Mouse (Mus musculus): Measurements from ENCODE around the gene Dnajb7. TPM values are rescaled to one million over a fixed set of nuclear protein-coding genes. Genes with fewer than 3 reads are reported as not detected.

Gene Dnajb7
- polyA plus RNA-seq, 1 experiment from 2014 or later: 2.0 TPM

DNA sequence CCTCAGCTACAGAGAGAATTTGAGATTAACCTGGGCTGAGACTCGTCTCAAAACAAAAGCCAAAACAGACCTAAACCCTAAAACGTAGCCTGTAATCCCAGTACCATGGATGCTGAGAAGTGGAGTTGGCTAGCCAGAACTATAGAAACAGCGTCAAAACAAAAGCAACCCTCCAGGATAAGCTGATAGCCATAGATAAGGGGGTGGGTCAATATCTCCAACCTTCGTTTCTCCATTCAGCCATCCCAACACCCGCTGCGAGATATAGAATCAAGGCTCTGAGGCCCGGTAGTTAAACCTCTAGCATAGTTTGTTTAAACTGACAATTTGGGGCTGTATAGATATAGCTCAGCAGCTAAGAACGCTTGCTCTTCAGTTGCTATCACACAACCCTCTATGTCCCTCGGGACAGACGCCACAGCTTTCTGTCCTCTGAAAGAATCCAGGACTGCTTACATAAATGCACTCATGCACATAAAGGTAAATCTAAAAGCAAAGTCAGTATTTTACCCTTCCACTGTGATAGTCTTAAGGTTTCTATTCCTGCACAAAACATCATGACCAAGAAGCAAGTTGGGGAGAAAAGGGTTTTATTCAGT is 46.6 kb downstream of the Dnajb7 start:
- 42% methylated on average over 10 of the region's 10 CpGs for WGBS
- no peak overlapping the region for H3K4me3 ChIP-seq

DNA sequence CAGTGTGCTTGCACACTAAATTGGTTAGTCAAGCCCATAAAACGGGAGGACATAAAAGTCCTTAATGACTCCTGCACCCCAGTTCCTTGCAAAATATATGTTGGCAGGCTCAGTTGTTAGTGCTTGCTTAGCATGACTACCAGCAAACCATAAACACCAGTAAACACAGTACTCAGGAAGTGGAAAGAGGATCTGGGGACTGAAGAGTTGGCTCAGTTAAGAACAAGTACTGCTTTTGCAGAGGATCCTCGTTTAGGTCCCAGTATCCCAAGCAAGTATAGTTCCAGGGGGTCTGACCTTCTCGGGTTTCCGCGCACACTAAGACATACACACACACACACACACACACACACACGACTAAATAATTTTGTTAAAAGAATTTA is 47.1 kb downstream of the Dnajb7 start:
- Histone ChIP-seq H3K27ac (no peak overlapping the region), H3K9ac (no peak overlapping the region), H3K4me2 (replicated peaks) (peak overlapping the region; percentile 64), H3K36me3 (peaks cover 24% of the 10 kb centered on the region), H3K4me3 (peak overlapping the region; percentile 60), H3K9me3 (no peaks in the 10 kb centered on the region), H3K4me1 (peaks cover 25% of the 10 kb centered on the region), H3K27me3 (replicated peaks) (no peaks in the 10 kb centered on the region)
- ATAC-seq (ENCODE audit: low FRiP score, low read depth): peak; percentile 73; the same call in 1 of the 2 replicates
- WGBS: 36% methylated on average over 6 of the region's 6 CpGs

More for the DNA sequence above, 46.6 kb downstream of the Dnajb7 start:
- Histone ChIP-seq H3K27me3 (replicated peaks) (no peaks in the 10 kb centered on the region), H3K9ac (no peak overlapping the region), H3K36me3 (peaks cover 29% of the 10 kb centered on the region), H3K27ac (no peak overlapping the region), H3K4me1 (peaks cover 25% of the 10 kb centered on the region), H3K4me2 (replicated peaks) (peak overlapping the region; percentile 64), H3K9me3 (no peaks in the 10 kb centered on the region)
- no peak for ATAC-seq (ENCODE audit: low FRiP score, low read depth)

DNA sequence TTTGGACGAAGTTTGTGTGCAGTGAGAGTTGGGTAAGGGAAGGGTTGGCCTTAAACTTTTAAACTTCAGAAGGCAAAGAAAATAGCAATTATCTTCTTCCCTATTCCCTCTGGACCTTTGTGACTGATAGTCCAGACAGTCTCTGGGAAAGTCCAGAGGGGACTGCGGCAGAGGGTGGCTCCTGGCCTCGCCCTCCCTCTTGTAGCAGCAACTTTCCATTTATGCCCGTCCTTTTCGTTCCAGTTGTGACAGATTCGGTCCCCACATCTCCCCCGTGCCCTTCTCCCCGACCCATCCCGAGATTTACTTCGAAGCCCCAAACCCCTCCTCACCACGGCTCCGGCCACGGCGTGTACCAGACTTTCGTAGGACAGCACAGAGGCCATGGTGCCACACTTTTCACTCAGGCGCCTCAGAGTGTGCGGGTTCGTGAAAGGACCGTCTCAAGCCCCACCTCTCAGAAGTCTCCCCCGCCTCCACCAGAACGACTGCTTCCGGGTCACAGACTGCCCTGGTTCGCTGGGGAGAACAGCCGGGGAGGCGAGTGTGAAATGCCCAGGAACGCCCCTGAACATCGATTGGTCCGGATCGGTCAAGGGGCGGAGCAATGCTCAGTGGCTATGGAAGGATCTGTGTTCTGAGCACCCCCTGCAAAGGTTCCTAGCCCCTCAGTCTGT is 47.6 kb downstream of the Dnajb7 start, which contains the start of gene Slc25a17:
TSS of gene Slc25a17 (minus strand) at position 468 of the 677 bp plus-strand sequence.
- WGBS: 1% methylated on average over 30 of the region's 30 CpGs
- peak within 1 kb of the TSS; percentile 64 for H3K9ac ChIP-seq
- peaks cover 25% of the 10 kb centered on the region for H3K4me1 ChIP-seq
- peak within 1 kb of the TSS; percentile 60 for H3K4me3 ChIP-seq
- H3K9me3 ChIP-seq: no peaks in the 10 kb centered on the region
- peaks cover 19% of the 10 kb centered on the region for H3K36me3 ChIP-seq
- no peaks in the 10 kb centered on the region for H3K27me3 ChIP-seq (replicated peaks)
- H3K27ac ChIP-seq: 0 out of 2 replicates have a peak within 1 kb of the TSS, but pooled peaks have one; percentile 42
- peak within 1 kb of the TSS; percentile 64 for H3K4me2 ChIP-seq (replicated peaks)
- ATAC-seq (ENCODE audit: low FRiP score, low read depth): peak; percentile 99

DNA sequence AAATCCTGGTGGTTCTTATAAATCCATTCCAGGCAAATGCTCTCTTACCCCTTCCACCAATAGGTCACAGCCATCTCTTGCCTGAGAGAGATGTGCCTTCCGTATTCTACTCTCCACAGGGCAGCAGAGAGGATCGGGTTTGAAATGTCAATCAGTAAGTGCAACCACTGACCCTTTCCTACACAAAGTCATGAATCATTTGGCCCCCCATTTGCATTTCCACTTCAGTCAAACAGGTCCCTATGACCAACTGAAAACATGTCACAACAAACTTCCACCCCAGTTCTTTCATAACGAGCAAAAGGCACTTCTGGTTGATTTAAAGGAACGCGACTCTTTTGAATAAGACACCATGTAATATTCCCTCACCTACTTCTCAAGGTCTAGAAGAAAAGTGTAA is 48.7 kb downstream of the Dnajb7 start:
- peaks cover 11% of the 10 kb centered on the region; the same call in 1 of the 2 replicates for H3K36me3 ChIP-seq
- H3K27me3 ChIP-seq (replicated peaks): no peaks in the 10 kb centered on the region
- WGBS: 90% methylated on average over 5 of the region's 5 CpGs
- H3K9ac ChIP-seq: no peak overlapping the region
- H3K4me2 ChIP-seq (replicated peaks): peak overlapping the region; percentile 64
- no peak overlapping the region for H3K27ac ChIP-seq
- no peak for ATAC-seq (ENCODE audit: low FRiP score, low read depth)
- H3K4me1 ChIP-seq: peaks cover 25% of the 10 kb centered on the region
- no peak overlapping the region for H3K4me3 ChIP-seq
- H3K9me3 ChIP-seq: no peaks in the 10 kb centered on the region

DNA sequence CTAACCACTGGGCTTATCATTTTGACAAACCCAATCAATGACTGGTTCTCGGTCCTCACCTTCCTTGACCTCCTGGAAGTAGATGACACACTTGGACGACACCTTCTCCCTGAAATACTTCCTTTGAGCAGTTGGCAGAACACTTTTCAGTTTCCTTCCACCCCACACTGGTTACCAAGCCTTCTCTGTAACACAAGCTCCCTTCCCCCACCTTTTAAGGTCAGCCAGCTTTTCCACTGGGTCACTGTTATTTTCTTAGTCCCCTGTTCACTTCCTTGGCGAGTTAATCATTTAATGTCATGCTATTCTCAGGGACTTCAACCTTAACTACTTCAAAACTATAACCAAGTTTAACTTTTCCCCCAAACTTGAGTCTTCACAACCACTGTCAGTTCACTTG is 49.2 kb downstream of the Dnajb7 start:
- 83% methylated on average over 3 of the region's 3 CpGs for WGBS
- ATAC-seq (ENCODE audit: low FRiP score, low read depth): no peak
- Histone ChIP-seq H3K4me1 (peaks cover 25% of the 10 kb centered on the region), H3K36me3 (peaks cover 8% of the 10 kb centered on the region; the same call in 1 of the 2 replicates), H3K9me3 (no peaks in the 10 kb centered on the region), H3K4me3 (no peak overlapping the region), H3K27ac (no peak overlapping the region), H3K4me2 (replicated peaks) (0 out of 2 replicates have a peak overlapping the region, but pooled peaks have one; percentile 64), H3K9ac (no peak overlapping the region), H3K27me3 (replicated peaks) (no peaks in the 10 kb centered on the region)

DNA sequence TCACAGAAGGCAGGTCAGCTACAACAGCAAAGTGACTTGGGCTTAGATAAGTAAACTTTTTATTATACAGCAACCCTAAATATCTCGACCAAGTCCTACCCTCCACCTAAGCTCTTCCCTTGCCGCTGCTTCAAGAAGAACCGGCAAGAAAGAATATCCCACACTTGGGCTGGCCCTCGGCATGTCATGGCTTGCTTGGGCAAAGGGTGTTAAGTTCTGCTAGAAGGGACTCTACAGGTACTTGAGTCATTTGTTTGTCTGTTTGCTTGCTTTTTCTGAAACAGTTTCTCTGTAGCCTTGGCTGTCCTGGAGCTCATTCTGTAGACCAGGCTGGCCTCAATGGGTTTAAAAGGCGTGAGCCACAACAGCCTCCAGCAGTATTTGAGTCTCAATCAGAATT is 51.2 kb downstream of the Dnajb7 start:
- H3K9ac ChIP-seq: no peak overlapping the region
- H3K27me3 ChIP-seq (replicated peaks): no peaks in the 10 kb centered on the region
- ATAC-seq (ENCODE audit: low FRiP score, low read depth): no peak
- H3K9me3 ChIP-seq: no peaks in the 10 kb centered on the region
- H3K27ac ChIP-seq: no peak overlapping the region
- 19% methylated on average over 5 of the region's 5 CpGs for WGBS
- H3K4me1 ChIP-seq: peaks cover 25% of the 10 kb centered on the region
- H3K4me3 ChIP-seq: no peak overlapping the region
- H3K36me3 ChIP-seq: no peaks in the 10 kb centered on the region
- H3K4me2 ChIP-seq (replicated peaks): no peak overlapping the region

Other genes with a start within 250 kb of the Dnajb7 start
- 26.4 and 30.2 TPM in 2 replicates for gene Mrtfa, start 217.5 kb downstream of the Dnajb7 start, polyA plus RNA-seq (2016; fragmentation: Nextera tagmentation; extraction: Ambion mirVana)
- 1.1 and 1.3 TPM in 2 replicates for gene Mchr1, start 172.8 kb downstream of the Dnajb7 start, polyA plus RNA-seq (2016; fragmentation: Nextera tagmentation; extraction: Ambion mirVana)
- gene Slc25a17, start 47.5 kb downstream of the Dnajb7 start, polyA plus RNA-seq (2016; fragmentation: Nextera tagmentation; extraction: Ambion mirVana): 112 and 119 TPM in 2 replicates
- 190 and 196 TPM in 2 replicates for gene St13, start 8.2 kb downstream of the Dnajb7 start, polyA plus RNA-seq (2016; fragmentation: Nextera tagmentation; extraction: Ambion mirVana)
- gene Xpnpep3, start 8.2 kb downstream of the Dnajb7 start, polyA plus RNA-seq (2016; fragmentation: Nextera tagmentation; extraction: Ambion mirVana): 9.7 TPM in 2 replicates
- 477 and 510 TPM in 2 replicates for gene Rbx1, start 58.0 kb upstream of the Dnajb7 start, polyA plus RNA-seq (2016; fragmentation: Nextera tagmentation; extraction: Ambion mirVana)
- 23.8 and 30.7 TPM in 2 replicates for gene Ep300, start 177.1 kb upstream of the Dnajb7 start, polyA plus RNA-seq (2016; fragmentation: Nextera tagmentation; extraction: Ambion mirVana)